Mouse (Mus musculus) T-helper 1 cell (primary cell): ENCODE measurements at regions not wholly inside any gene's neighbourhood (a gene's known extent, or its start where the extent isn't known, plus 50 kb on each side); places are given as distances from the start of the nearest gene placed in this dataset.

Source experiments
- in situ Hi-C: fragments of 300-600 bp; cut with MboI, MseI; formaldehyde crosslinking; loops from one replicate; pipeline ENCODE4 v1.15.1; 2025; ENCODE audit warnings: high pct_unique_total_duplicates

GRCm38 (mm10) chr4:68179551-68179950 is 774.6 kb downstream of the Brinp1 start:
- in situ Hi-C loops, result no loop called here

- in situ Hi-C loops, result no loop called here
Observed at GRCm38 (mm10) chr4:68156499-68156898, 797.7 kb downstream of the Brinp1 start.

GRCm38 (mm10) chr4:68148483-68149069 is 805.6 kb downstream of the Brinp1 start:
- in situ Hi-C loops, result no loop called here

- in situ Hi-C loops, result loop anchor here (10.0 kb wide), 1 partner anchor 433 kb away; no protein-coding TSS in a partner anchor
Observed at GRCm38 (mm10) chr4:68128124-68128523, 826.1 kb downstream of the Brinp1 start.

- in situ Hi-C loops, result no loop called here
Observed at GRCm38 (mm10) chr4:68114502-68114901, 839.7 kb downstream of the Brinp1 start.

- in situ Hi-C loops, result no loop called here
Observed at GRCm38 (mm10) chr4:68085255-68085654, 868.9 kb downstream of the Brinp1 start.

GRCm38 (mm10) chr4:68056813-68057578 is 897.2 kb downstream of the Brinp1 start:
- in situ Hi-C loops, result no loop called here

GRCm38 (mm10) chr4:68022891-68023303 is 931.3 kb downstream of the Brinp1 start:
- in situ Hi-C loops, result no loop called here

- in situ Hi-C loops, result no loop called here
Observed at GRCm38 (mm10) chr4:68011371-68011770, 942.8 kb downstream of the Brinp1 start.

- in situ Hi-C loops, result no loop called here
Observed at GRCm38 (mm10) chr4:67994796-67995283, 959.4 kb downstream of the Brinp1 start.

GRCm38 (mm10) chr4:67963456-67963855 is 990.7 kb downstream of the Brinp1 start:
- in situ Hi-C loops, result no loop called here

- in situ Hi-C loops, result no loop called here
Observed at GRCm38 (mm10) chr4:67948000-67948399, 1006.2 kb downstream of the Brinp1 start.

GRCm38 (mm10) chr4:67932481-67932880 is 1021.7 kb downstream of the Brinp1 start:
- in situ Hi-C loops, result no loop called here

- in situ Hi-C loops, result loop anchor here (10.0 kb wide), 1 partner anchor 704 kb away; no protein-coding TSS in a partner anchor
Observed at GRCm38 (mm10) chr4:67899109-67899508, 1055.1 kb downstream of the Brinp1 start.

- in situ Hi-C loops, result loop anchor here (10.0 kb wide), 1 partner anchor 697 kb away; no protein-coding TSS in a partner anchor
Observed at GRCm38 (mm10) chr4:67891946-67892575, 1062.1 kb downstream of the Brinp1 start.

GRCm38 (mm10) chr4:67887954-67888353 is 1060.6 kb downstream of the Tlr4 start:
- in situ Hi-C loops, result no loop called here

- in situ Hi-C loops, result no loop called here
Observed at GRCm38 (mm10) chr4:67885204-67885603, 1057.8 kb downstream of the Tlr4 start.

- in situ Hi-C loops, result no loop called here
Observed at GRCm38 (mm10) chr4:67862218-67862617, 1034.8 kb downstream of the Tlr4 start.

GRCm38 (mm10) chr4:67861801-67862200 is 1034.4 kb downstream of the Tlr4 start:
- in situ Hi-C loops, result no loop called here

- in situ Hi-C loops, result no loop called here
Observed at GRCm38 (mm10) chr4:67853001-67853400, 1025.6 kb downstream of the Tlr4 start.

GRCm38 (mm10) chr4:67833397-67833796 is 1006.0 kb downstream of the Tlr4 start:
- in situ Hi-C loops, result no loop called here

GRCm38 (mm10) chr4:67825484-67825883 is 998.1 kb downstream of the Tlr4 start:
- in situ Hi-C loops, result no loop called here
